Mouse (Mus musculus): ENCODE data around the gene Tgfbi.

- no peak for TF ChIP-seq POLR2A (IDR thresholded peaks at IDR 0.05; ENCODE audit: low read depth, low read length)
- no peak for TF ChIP-seq CTCF (IDR thresholded peaks at IDR 0.05; ENCODE audit: borderline replicate concordance, insufficient read depth, low read length)
Measured at GRCm38 (mm10) chr13:56595246-56595645, 14.1 kb upstream of the Tgfbi start.
